Mouse (Mus musculus): ENCODE measurements around the gene Dpf1. TPM values are rescaled to one million over a fixed set of nuclear protein-coding genes. Genes with fewer than 3 reads are reported as not detected.

Gene Dpf1
- total RNA-seq, 1 experiment from 2014 or later, result 3.2 TPM

Other genes starting within 250 kb of the Dpf1 start
- gene Ryr1, start 178.8 kb upstream of the Dpf1 start, total RNA-seq (2017), result 0.19 and 2.5 TPM in 2 replicates
- 0.41 and 0.63 TPM in 2 replicates for gene Rasgrp4, start 169.1 kb upstream of the Dpf1 start, total RNA-seq (2017)
- gene Fam98c, start 147.7 kb upstream of the Dpf1 start, total RNA-seq (2017), result 23.2 and 28.2 TPM in 2 replicates
- 0.92 and 1.6 TPM in 2 replicates for gene Ggn, start 133.7 kb upstream of the Dpf1 start, total RNA-seq (2017)
- 1.2 and 3.8 TPM in 2 replicates for gene Spred3, start 133.5 kb upstream of the Dpf1 start, total RNA-seq (2017)
- gene Psmd8, start 123.2 kb upstream of the Dpf1 start, total RNA-seq (2017), result 130 and 171 TPM in 2 replicates
- gene Catsperg1, start 89.9 kb upstream of the Dpf1 start, total RNA-seq (2017), result 0.73 and 1.0 TPM in 2 replicates
- 1.3 and 1.6 TPM in 2 replicates for gene Kcnk6, start 71.4 kb upstream of the Dpf1 start, total RNA-seq (2017)
- 29.2 and 31.3 TPM in 2 replicates for gene Yif1b, start 65.6 kb upstream of the Dpf1 start, total RNA-seq (2017)
- gene 2200002D01Rik, start 55.5 kb upstream of the Dpf1 start, total RNA-seq (2017), result 1.8 and 12.1 TPM in 2 replicates
- 25.3 and 28.6 TPM in 2 replicates for gene Spint2, start 22.0 kb upstream of the Dpf1 start, total RNA-seq (2017)
- not detected in 2 replicates for gene Ppp1r14a, start 14.6 kb upstream of the Dpf1 start, total RNA-seq (2017)
- 7.7 and 9.9 TPM in 2 replicates for gene Sipa1l3, start 214.7 kb downstream of the Dpf1 start, total RNA-seq (2017)